Comparison of ENCODE assay signal across 23 mouse cellular contexts in the genomic region with DNA sequence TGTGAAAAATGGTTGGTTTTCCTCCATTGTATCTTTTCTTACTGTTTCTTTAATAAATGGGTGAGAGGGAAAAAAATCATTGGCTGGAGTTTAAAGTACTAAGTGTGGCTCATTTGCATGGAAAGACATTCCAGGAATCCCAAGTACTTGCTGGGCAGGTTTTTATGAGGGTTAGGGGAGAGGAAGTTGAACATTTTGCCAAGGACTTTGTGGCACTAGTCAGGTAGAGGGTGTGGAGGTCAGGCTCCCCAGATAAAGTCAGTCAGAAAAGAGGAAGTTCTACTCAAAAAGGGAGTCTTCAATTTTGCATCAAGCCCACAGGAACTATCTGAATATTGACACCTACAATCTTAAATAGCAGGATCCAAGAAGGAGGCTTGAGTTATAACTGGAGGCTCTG.
DNase-seq lines count a peak whose midpoint lies in the region; ATAC-seq and TF ChIP-seq lines count a peak whose summit lies in the region.
"Had no signal": no experiment of that assay in that cellular context is flagged by ENCODE, and none has a peak within 500 bp of the region (broad histone marks: within the 10 kb centered on the region; RNA-seq: fewer than 3 reads in every experiment).

No protein-coding gene starts in this region.

- H3K27me3 ChIP-seq in kidney, adult 2 months (replicated peaks; ENCODE audit: control insufficient read depth, insufficient read depth, low read length) = no peaks in the 10 kb centered on the region
- no peaks in the 10 kb centered on the region for H3K27me3 ChIP-seq in lung, postnatal 0 days (replicated peaks; ENCODE audit: insufficient read depth, low read length)
- H3K27me3 ChIP-seq in forebrain, embryonic 12.5 days = no peaks in the 10 kb centered on the region
- H3K27me3 ChIP-seq: embryonic facial prominence, embryonic 15.5 days; heart, embryonic 13.5 days; hindbrain, embryonic 12.5 days; limb, embryonic 12.5 days had no signal

- H3K4me1 ChIP-seq in kidney, adult 2 months (ENCODE audit: control insufficient read depth, insufficient read depth, low read length) = no peaks in the 10 kb centered on the region
- no peaks in the 10 kb centered on the region for H3K4me1 ChIP-seq in lung, postnatal 0 days (ENCODE audit: insufficient read depth, low read depth, low read length)
- no peaks in the 10 kb centered on the region for H3K4me1 ChIP-seq in forebrain, embryonic 12.5 days
- H3K4me1 ChIP-seq: embryonic facial prominence, embryonic 15.5 days; heart, embryonic 13.5 days; hindbrain, embryonic 12.5 days; limb, embryonic 12.5 days had no signal

- peak; percentile 76 for TF ChIP-seq EP300 in lung, postnatal 0 days (IDR thresholded peaks at IDR 0.05)

- no peak for TF ChIP-seq CTCF in kidney, adult 2 months (conservative IDR thresholded peaks at IDR 0.05; ENCODE audit: insufficient read depth, insufficient read length, low read depth, low read length)
- no peak for TF ChIP-seq CTCF in lung, postnatal 0 days (IDR thresholded peaks at IDR 0.05)

- TF ChIP-seq POLR2A in kidney, adult 2 months (IDR thresholded peaks at IDR 0.05; ENCODE audit: low read depth, low read length) = no peak

- peak; percentile 86 for ATAC-seq in lung, postnatal 0 days
- ATAC-seq in megakaryocyte progenitor cell, adult 5-6 weeks (replicated peaks; ENCODE audit: poor library complexity) = peak; percentile 71
- no peak for ATAC-seq in forebrain, embryonic 12.5 days (ENCODE audit: low FRiP score)
- ATAC-seq: CD4-positive, CD25-positive, alpha-beta regulatory T cell, adult 4 months; forebrain, embryonic 16.5 days had no signal

- H3K27ac ChIP-seq in kidney, adult 2 months (ENCODE audit: insufficient read depth, low read depth, low read length) = 0 out of 2 replicates have a peak overlapping the region, but pooled peaks have one; percentile 22
- no peak overlapping the region for H3K27ac ChIP-seq in lung, postnatal 0 days (ENCODE audit: low read length)
- H3K27ac ChIP-seq in forebrain, embryonic 12.5 days = no peak overlapping the region
- H3K27ac ChIP-seq: embryonic facial prominence, embryonic 15.5 days; heart, embryonic 13.5 days; hindbrain, embryonic 12.5 days; layer of hippocampus, adult 2 months; limb, embryonic 12.5 days; macrophage had no signal

- no peaks in the 10 kb centered on the region for H3K36me3 ChIP-seq in kidney, adult 2 months (ENCODE audit: control insufficient read depth, insufficient read depth, low read length)
- no peaks in the 10 kb centered on the region for H3K36me3 ChIP-seq in lung, postnatal 0 days (ENCODE audit: insufficient read depth, low read length)
- no peaks in the 10 kb centered on the region for H3K36me3 ChIP-seq in forebrain, embryonic 12.5 days (replicated peaks)
- H3K36me3 ChIP-seq: embryonic facial prominence, embryonic 15.5 days; heart, embryonic 13.5 days; hindbrain, embryonic 12.5 days; limb, embryonic 12.5 days had no signal

- H3K9me3 ChIP-seq in lung, postnatal 0 days (ENCODE audit: low read length) = no peaks in the 10 kb centered on the region
- H3K9me3 ChIP-seq in forebrain, embryonic 12.5 days = no peaks in the 10 kb centered on the region
- H3K9me3 ChIP-seq: embryonic facial prominence, embryonic 15.5 days; heart, embryonic 13.5 days; hindbrain, embryonic 12.5 days; limb, embryonic 12.5 days had no signal

- DNase-seq in kidney, adult 2 months = peak; percentile 31
- no peak for DNase-seq in kidney, postnatal 10 days
- DNase-seq in lung, postnatal 0 days (ENCODE audit: low spot score) = peak; percentile 75
- no peak for DNase-seq in lung, postnatal 14 days
- peak; percentile 20 for DNase-seq in ZHBTc4 (ENCODE audit: low read depth, low spot score)
- no peak for DNase-seq in layer of hippocampus, adult 11-12 months (ENCODE audit: low spot score)
- DNase-seq: adrenal gland, postnatal 25 days; cerebellum, adult 8-10 months; gastrocnemius, postnatal 10 days; heart, adult 18-20 months; heart, postnatal 14 days had no signal

- H3K4me2 ChIP-seq in lung, postnatal 0 days (replicated peaks; ENCODE audit: low read depth, low read length) = no peak overlapping the region
- no peak overlapping the region for H3K4me2 ChIP-seq in forebrain, embryonic 12.5 days
- H3K4me2 ChIP-seq: embryonic facial prominence, embryonic 15.5 days; heart, embryonic 13.5 days; hindbrain, embryonic 12.5 days; limb, embryonic 12.5 days; liver, embryonic 11.5 days; midbrain, embryonic 11.5 days had no signal

- H3K4me3 ChIP-seq in kidney, adult 2 months (ENCODE audit: insufficient read depth, low read depth, low read length) = no peak overlapping the region
- no peak overlapping the region for H3K4me3 ChIP-seq in lung, postnatal 0 days (ENCODE audit: low read depth, low read length)
- H3K4me3 ChIP-seq in forebrain, embryonic 12.5 days (replicated peaks) = no peak overlapping the region
- H3K4me3 ChIP-seq: embryonic facial prominence, embryonic 15.5 days; heart, embryonic 13.5 days; hindbrain, embryonic 12.5 days; layer of hippocampus, adult 2 months; limb, embryonic 12.5 days had no signal

- H3K9ac ChIP-seq in lung, postnatal 0 days (replicated peaks; ENCODE audit: low read depth) = no peak overlapping the region
- H3K9ac ChIP-seq in forebrain, embryonic 12.5 days = no peak overlapping the region
- H3K9ac ChIP-seq: embryonic facial prominence, embryonic 15.5 days; heart, embryonic 13.5 days; hindbrain, embryonic 12.5 days; limb, embryonic 12.5 days had no signal

Comparison
In these comparisons a context has a peak if more than half of its experiments do, and no peak if none do; other contexts are left out.
1. DNase-seq: peak in kidney, adult 2 months (single experiment), lung, postnatal 0 days (single experiment) and ZHBTc4 (single experiment); none in kidney, postnatal 10 days (single experiment), lung, postnatal 14 days (single experiment) and layer of hippocampus, adult 11-12 months (single experiment).